Mouse (Mus musculus) midbrain, embryonic 10.5 days (tissue): ENCODE measurements at regions not wholly inside any gene's neighbourhood (a gene's known extent, or its start where the extent isn't known, plus 50 kb on each side); places are given as distances from the start of the nearest gene placed in this dataset.

Experiments used
- DNase-seq: peaks from one replicate; pipeline ENCODE4 v3.0.0-alpha.2; 2017; ENCODE audit warnings: low spot score
- H3K27ac ChIP-seq: fragments of 300-500 bp; sonication (generic); replicated peaks from 2 replicates; pipeline ENCODE4 v1.5.1; 2016; ENCODE audit warnings: mild to moderate bottlenecking
- H3K27me3 ChIP-seq: fragments of 300-500 bp; sonication (generic); 2 replicates; pipeline ENCODE4 v1.6.1; 2016; ENCODE audit warnings: low read depth, mild to moderate bottlenecking; ENCODE audit not compliant: poor library complexity, severe bottlenecking
- H3K36me3 ChIP-seq: fragments of 300-500 bp; sonication (generic); 2 replicates; pipeline ENCODE4 v1.6.1; 2016; ENCODE audit warnings: mild to moderate bottlenecking, moderate library complexity
- H3K4me1 ChIP-seq: fragments of 300-500 bp; sonication (generic); 2 replicates; pipeline ENCODE4 v1.6.1; 2016
- H3K4me3 ChIP-seq: fragments of 300-500 bp; sonication (generic); 2 replicates; pipeline ENCODE4 v1.5.1; 2016; ENCODE audit warnings: mild to moderate bottlenecking, moderate library complexity
- H3K9me3 ChIP-seq: fragments of 300-500 bp; sonication (generic); replicated peaks from 2 replicates; pipeline ENCODE4 v1.6.1; 2016; ENCODE audit warnings: mild to moderate bottlenecking
- WGBS: fragments of 180-500 bp; shearing (Covaris S2); methylation state at CpG from one replicate; pipeline ENCODE4 v1.1.7; 2016; 5-methylcytosine and 5-hydroxymethylcytosine counted together

GRCm38 (mm10) chr6:51678743-51679142 is 155.0 kb downstream of the Snx10 start:
- WGBS, result 94% methylated on average over 3 of the region's 3 CpGs
- Histone ChIP-seq H3K4me1 (no peaks in the 10 kb centered on the region), H3K4me3 (no peak overlapping the region), H3K9me3 (no peaks in the 10 kb centered on the region), H3K36me3 (no peaks in the 10 kb centered on the region), H3K27me3 (no peaks in the 10 kb centered on the region), H3K27ac (no peak overlapping the region)
- DNase-seq, result no peak

GRCm38 (mm10) chr6:51680239-51680857 is 156.6 kb downstream of the Snx10 start:
- Histone ChIP-seq H3K4me3 (no peak overlapping the region), H3K27ac (no peak overlapping the region), H3K36me3 (no peaks in the 10 kb centered on the region), H3K9me3 (no peaks in the 10 kb centered on the region), H3K4me1 (peaks cover 4% of the 10 kb centered on the region; the same call in 1 of the 2 replicates), H3K27me3 (no peaks in the 10 kb centered on the region)
- 80% methylated on average over 10 of the region's 10 CpGs for WGBS
- no peak for DNase-seq

GRCm38 (mm10) chr6:51683131-51683530 is 159.4 kb downstream of the Snx10 start:
- Histone ChIP-seq H3K4me1 (peaks cover 8% of the 10 kb centered on the region; the same call in 1 of the 2 replicates), H3K27ac (no peak overlapping the region), H3K27me3 (no peaks in the 10 kb centered on the region), H3K4me3 (no peak overlapping the region), H3K9me3 (no peaks in the 10 kb centered on the region), H3K36me3 (no peaks in the 10 kb centered on the region)
- WGBS, result 90% methylated on average over 5 of the region's 5 CpGs
- no peak for DNase-seq

- H3K9me3 ChIP-seq, result no peaks in the 10 kb centered on the region
- no peaks in the 10 kb centered on the region for H3K36me3 ChIP-seq
- WGBS, result 76% methylated on average over 8 of the region's 8 CpGs
- no peaks in the 10 kb centered on the region for H3K27me3 ChIP-seq
- peaks cover 8% of the 10 kb centered on the region; the same call in 1 of the 2 replicates for H3K4me1 ChIP-seq
- no peak overlapping the region for H3K27ac ChIP-seq
- no peak for DNase-seq
- H3K4me3 ChIP-seq, result no peak overlapping the region
These were observed 162.1 kb downstream of the Snx10 start for GRCm38 (mm10) chr6:51685651-51686287.

GRCm38 (mm10) chr6:51690795-51691563 is 167.3 kb downstream of the Snx10 start:
- H3K36me3 ChIP-seq, result no peaks in the 10 kb centered on the region
- no peaks in the 10 kb centered on the region for H3K4me1 ChIP-seq
- H3K27ac ChIP-seq, result no peak overlapping the region
- WGBS, result 88% methylated on average over 13 of the region's 13 CpGs
- H3K4me3 ChIP-seq, result no peak overlapping the region
- no peaks in the 10 kb centered on the region for H3K27me3 ChIP-seq
- DNase-seq, result no peak
- no peaks in the 10 kb centered on the region for H3K9me3 ChIP-seq

- Histone ChIP-seq H3K27ac (no peak overlapping the region), H3K27me3 (no peaks in the 10 kb centered on the region), H3K4me3 (no peak overlapping the region), H3K36me3 (no peaks in the 10 kb centered on the region), H3K9me3 (no peaks in the 10 kb centered on the region), H3K4me1 (no peaks in the 10 kb centered on the region)
- DNase-seq, result no peak
- WGBS, result 92% methylated on average over 7 of the region's 7 CpGs
These were observed 170.3 kb downstream of the Snx10 start for GRCm38 (mm10) chr6:51693984-51694383.

GRCm38 (mm10) chr6:51696396-51696795 is 172.7 kb downstream of the Snx10 start:
- H3K9me3 ChIP-seq, result no peaks in the 10 kb centered on the region
- WGBS, result 90% methylated on average over 7 of the region's 7 CpGs

GRCm38 (mm10) chr6:51697754-51698153 is 174.1 kb downstream of the Snx10 start:
- 93% methylated on average over 3 of the region's 3 CpGs for WGBS
- no peaks in the 10 kb centered on the region for H3K27me3 ChIP-seq
- no peak overlapping the region for H3K4me3 ChIP-seq
- no peak for DNase-seq
- H3K36me3 ChIP-seq, result no peaks in the 10 kb centered on the region
- no peak overlapping the region for H3K27ac ChIP-seq
- no peaks in the 10 kb centered on the region for H3K9me3 ChIP-seq
- no peaks in the 10 kb centered on the region for H3K4me1 ChIP-seq

More at GRCm38 (mm10) chr6:51696396-51696795, 172.7 kb downstream of the Snx10 start:
- no peaks in the 10 kb centered on the region for H3K36me3 ChIP-seq
- no peaks in the 10 kb centered on the region for H3K27me3 ChIP-seq
- no peak for DNase-seq
- no peak overlapping the region for H3K4me3 ChIP-seq
- H3K4me1 ChIP-seq, result no peaks in the 10 kb centered on the region
- no peak overlapping the region for H3K27ac ChIP-seq

GRCm38 (mm10) chr6:51698244-51698643 is 174.5 kb downstream of the Snx10 start:
- no peaks in the 10 kb centered on the region for H3K4me1 ChIP-seq
- H3K36me3 ChIP-seq, result no peaks in the 10 kb centered on the region
- no peak for DNase-seq

GRCm38 (mm10) chr6:51701253-51702020 is 177.7 kb downstream of the Snx10 start:
- Histone ChIP-seq H3K27ac (no peak overlapping the region), H3K9me3 (no peaks in the 10 kb centered on the region), H3K36me3 (no peaks in the 10 kb centered on the region), H3K4me3 (no peak overlapping the region), H3K4me1 (no peaks in the 10 kb centered on the region), H3K27me3 (no peaks in the 10 kb centered on the region)
- no peak for DNase-seq
- WGBS, result 89% methylated on average over 11 of the region's 11 CpGs

More at GRCm38 (mm10) chr6:51698244-51698643, 174.5 kb downstream of the Snx10 start:
- WGBS, result 79% methylated on average over 4 of the region's 4 CpGs
- H3K9me3 ChIP-seq, result no peaks in the 10 kb centered on the region
- H3K4me3 ChIP-seq, result no peak overlapping the region
- H3K27me3 ChIP-seq, result no peaks in the 10 kb centered on the region
- H3K27ac ChIP-seq, result no peak overlapping the region

GRCm38 (mm10) chr6:51702456-51703171 is 178.9 kb downstream of the Snx10 start:
- WGBS, result 88% methylated on average over 10 of the region's 10 CpGs
- Histone ChIP-seq H3K27ac (no peak overlapping the region), H3K4me3 (no peak overlapping the region), H3K4me1 (peaks cover under 1% of the 10 kb centered on the region; the same call in 1 of the 2 replicates), H3K27me3 (no peaks in the 10 kb centered on the region), H3K9me3 (no peaks in the 10 kb centered on the region), H3K36me3 (no peaks in the 10 kb centered on the region)
- DNase-seq, result no peak

- Histone ChIP-seq H3K4me1 (peaks cover 26% of the 10 kb centered on the region), H3K27me3 (no peaks in the 10 kb centered on the region), H3K9me3 (no peaks in the 10 kb centered on the region), H3K36me3 (no peaks in the 10 kb centered on the region), H3K4me3 (no peak overlapping the region), H3K27ac (no peak overlapping the region)
- DNase-seq, result no peak
- 44% methylated on average over 6 of the region's 6 CpGs for WGBS
These were observed 184.3 kb downstream of the Snx10 start for GRCm38 (mm10) chr6:51708011-51708410.
